Mouse (Mus musculus) lung, embryonic 14.5 days (tissue): ENCODE data around the gene Rwdd3. TPM values are rescaled to one million over a fixed set of nuclear protein-coding genes. Genes with fewer than 3 reads are reported as not detected.

ENCODE experiments used
- ATAC-seq: fragments of 200-750 bp; cut with Nextera tagmentation; 2 replicates; pipeline ENCODE4 v1.8.0; 2017; ENCODE audit warnings: mild to moderate bottlenecking, moderate TSS enrichment, moderate library complexity; ENCODE audit not compliant: insufficient read depth
- DNase-seq: peaks from one replicate; pipeline ENCODE4 v3.0.0-alpha.2; 2015
- H3K27ac ChIP-seq: fragments of 300-500 bp; sonication (generic); 2 replicates; pipeline ENCODE4 v1.5.1; 2014; ENCODE audit warnings: low read depth, mild to moderate bottlenecking, moderate library complexity
- H3K27me3 ChIP-seq: fragments of 300-500 bp; sonication (generic); 2 replicates; pipeline ENCODE4 v1.6.1; 2014; ENCODE audit warnings: low read length, control low read depth; ENCODE audit not compliant: insufficient read depth
- H3K36me3 ChIP-seq: fragments of 300-500 bp; sonication (generic); 2 replicates; pipeline ENCODE4 v1.6.1; 2014; ENCODE audit warnings: control low read depth; ENCODE audit not compliant: insufficient read depth
- H3K4me1 ChIP-seq: fragments of 300-500 bp; sonication (generic); 2 replicates; pipeline ENCODE4 v1.6.1; 2014; ENCODE audit warnings: antibody characterized with exemption, control low read depth; ENCODE audit not compliant: insufficient read depth
- H3K4me2 ChIP-seq: fragments of 300-500 bp; sonication (generic); 2 replicates; pipeline ENCODE4 v1.6.1; 2014; ENCODE audit warnings: mild to moderate bottlenecking
- H3K4me3 ChIP-seq: fragments of 300-500 bp; sonication (generic); 2 replicates; pipeline ENCODE4 v1.5.1; 2014; ENCODE audit warnings: low read depth, low read length
- H3K9ac ChIP-seq: fragments of 300-500 bp; sonication (generic); 2 replicates; pipeline ENCODE4 v1.6.1; 2014
- H3K9me3 ChIP-seq: fragments of 300-500 bp; sonication (generic); 2 replicates; pipeline ENCODE4 v1.6.1; 2016; ENCODE audit warnings: low read depth, low read length, control low read depth
- CTCF ChIP-seq: IDR thresholded peaks from 2 replicates; pipeline ENCODE4 v1.5.1; 2016; ENCODE audit warnings: antibody characterized with exemption, low read depth
- WGBS: fragments of 180-500 bp; shearing (Covaris S2); extraction: QIAGEN DNeasy Blood & Tissue Kit; methylation state at CpG from one replicate; pipeline ENCODE4 v1.1.7; 2014; 5-methylcytosine and 5-hydroxymethylcytosine counted together
- polyA plus RNA-seq: library from polyadenylated mRNA; unstranded; fragments of >200 nt; fragmentation: Nextera tagmentation; extraction: Ambion mirVana; gene quantifications from 2 replicates; pipeline ENCODE4 v1.2.1, GENCODE M21; 2014

Rwdd3 gene
- polyA plus RNA-seq, 1 experiment from 2014 or later, result 4.3 TPM

DNA sequence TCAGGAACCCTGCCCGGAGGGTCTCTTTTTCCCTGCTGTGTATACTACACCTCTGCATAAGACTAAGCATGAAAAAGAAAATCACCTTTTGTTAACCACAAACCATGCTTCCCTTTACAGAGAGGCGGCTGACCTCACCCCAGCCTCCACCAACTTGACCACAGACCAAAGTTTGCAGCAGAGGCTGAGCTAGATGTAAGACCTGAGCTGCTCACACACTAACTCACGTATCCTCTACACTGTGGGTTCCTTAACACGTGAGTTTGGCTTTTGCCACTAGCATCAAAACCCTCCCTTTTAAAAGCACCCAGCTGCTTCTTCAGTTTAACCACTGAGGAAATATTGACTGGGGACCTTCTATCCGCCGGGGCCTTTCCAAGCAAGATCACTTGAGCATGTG is 64.0 kb downstream of the Rwdd3 start:
- Histone ChIP-seq H3K4me1 (no peaks in the 10 kb centered on the region), H3K36me3 (no peaks in the 10 kb centered on the region), H3K27me3 (no peaks in the 10 kb centered on the region), H3K4me2 (no peak overlapping the region), H3K9me3 (no peaks in the 10 kb centered on the region), H3K4me3 (no peak overlapping the region), H3K27ac (no peak overlapping the region), H3K9ac (no peak overlapping the region)
- WGBS, result 78% methylated on average over 6 of the region's 6 CpGs
- TF ChIP-seq CTCF, result no peak
- ATAC-seq (no peak), DNase-seq (no peak)

GRCm38 (mm10) chr3:121105408-121105708 is 66.1 kb downstream of the Rwdd3 start:
- H3K9ac ChIP-seq, result no peak overlapping the region
- peak; percentile 43 for ATAC-seq

More at GRCm38 (mm10) chr3:121105408-121105708, 66.1 kb downstream of the Rwdd3 start:
- no peak for DNase-seq
- no peaks in the 10 kb centered on the region for H3K9me3 ChIP-seq
- peak overlapping the region; percentile 28; the same call in 1 of the 2 replicates for H3K4me3 ChIP-seq
- no peaks in the 10 kb centered on the region for H3K4me1 ChIP-seq
- H3K36me3 ChIP-seq, result no peaks in the 10 kb centered on the region
- no peak overlapping the region for H3K27ac ChIP-seq
- TF ChIP-seq CTCF, result no peak
- H3K4me2 ChIP-seq, result peak overlapping the region; percentile 52
- H3K27me3 ChIP-seq, result no peaks in the 10 kb centered on the region
- 72% methylated on average over 5 of the region's 5 CpGs for WGBS

Other genes starting within 250 kb of the Rwdd3 start
- gene Tmem56, start 111.4 kb upstream of the Rwdd3 start, polyA plus RNA-seq, result 0.34 and 0.49 TPM in 2 replicates
- 39.2 and 43.9 TPM in 2 replicates for gene Alg14, start 120.1 kb upstream of the Rwdd3 start, polyA plus RNA-seq